Mouse (Mus musculus): Measurements from ENCODE around the gene Fgf2.

The Fgf2 gene

GRCm38 (mm10) chr3:37353951-37354481 is 5.9 kb downstream of the Fgf2 start:
- intact Hi-C loops (cut with DNase I): no loop called here

GRCm38 (mm10) chr3:37354737-37355136 is 6.6 kb downstream of the Fgf2 start:
- intact Hi-C loops (cut with DNase I): no loop called here

- intact Hi-C loops (cut with DNase I): no loop called here
Measured at GRCm38 (mm10) chr3:37360729-37361128, 12.6 kb downstream of the Fgf2 start.

GRCm38 (mm10) chr3:37365144-37365543 is 17.0 kb downstream of the Fgf2 start:
- intact Hi-C loops (cut with DNase I): no loop called here

- intact Hi-C loops (cut with DNase I): no loop called here
Measured at GRCm38 (mm10) chr3:37365976-37366375, 17.8 kb downstream of the Fgf2 start.

- intact Hi-C loops (cut with DNase I): no loop called here
Measured at GRCm38 (mm10) chr3:37366381-37367053, 18.4 kb downstream of the Fgf2 start.

GRCm38 (mm10) chr3:37370407-37370806 is 22.3 kb downstream of the Fgf2 start:
- intact Hi-C loops (cut with DNase I): no loop called here

- intact Hi-C loops (cut with DNase I): no loop called here
Measured at GRCm38 (mm10) chr3:37373712-37374111, 25.6 kb downstream of the Fgf2 start.

- intact Hi-C loops (cut with DNase I): no loop called here
Measured at GRCm38 (mm10) chr3:37377926-37378325, 29.8 kb downstream of the Fgf2 start.

GRCm38 (mm10) chr3:37378412-37378811 is 30.3 kb downstream of the Fgf2 start:
- intact Hi-C loops (cut with DNase I): no loop called here

- intact Hi-C loops (cut with DNase I): no loop called here
Measured at GRCm38 (mm10) chr3:37379201-37379600, 31.1 kb downstream of the Fgf2 start.

GRCm38 (mm10) chr3:37379930-37380881 is 32.1 kb downstream of the Fgf2 start:
- intact Hi-C loops (cut with DNase I): no loop called here

GRCm38 (mm10) chr3:37381457-37381856 is 33.3 kb downstream of the Fgf2 start:
- intact Hi-C loops (cut with DNase I): no loop called here

GRCm38 (mm10) chr3:37383096-37383765 is 35.1 kb downstream of the Fgf2 start:
- intact Hi-C loops (cut with DNase I): no loop called here

- intact Hi-C loops (cut with DNase I): no loop called here
Measured at GRCm38 (mm10) chr3:37387310-37387709, 39.2 kb downstream of the Fgf2 start.

- intact Hi-C loops (cut with DNase I): no loop called here
Measured at GRCm38 (mm10) chr3:37396930-37397608, 48.9 kb downstream of the Fgf2 start.

- intact Hi-C loops (cut with DNase I): no loop called here
Measured at GRCm38 (mm10) chr3:37397646-37398045, 49.5 kb downstream of the Fgf2 start.

- intact Hi-C loops (cut with DNase I): no loop called here
Measured at GRCm38 (mm10) chr3:37398661-37399395, 50.7 kb downstream of the Fgf2 start.

- intact Hi-C loops (cut with DNase I): no loop called here
Measured at GRCm38 (mm10) chr3:37401729-37402610, 53.8 kb downstream of the Fgf2 start.
